Mouse (Mus musculus) kidney, postnatal 10 days (tissue): ENCODE measurements around the gene AI467606.
A peak's percentile ranks its signal among the peaks of the same experiment; 100 is the strongest.

Experiments used
- DNase-seq: peaks from one replicate; pipeline ENCODE4 v3.0.0; 2021; ENCODE audit warnings: mixed read lengths

Gene AI467606

GRCm38 (mm10) chr7:127096456-127096855, 5.3 kb downstream of the AI467606 start:
- DNase-seq = no peak

- no peak for DNase-seq
Observed at GRCm38 (mm10) chr7:127098521-127098920, 7.4 kb downstream of the AI467606 start.

- DNase-seq = no peak
Observed at GRCm38 (mm10) chr7:127098950-127099349, 7.8 kb downstream of the AI467606 start.

GRCm38 (mm10) chr7:127099528-127099927, 8.4 kb downstream of the AI467606 start:
- no peak for DNase-seq

GRCm38 (mm10) chr7:127101451-127102016, 10.4 kb downstream of the AI467606 start:
- DNase-seq = no peak

GRCm38 (mm10) chr7:127102148-127102547, 11.0 kb downstream of the AI467606 start:
- DNase-seq = no peak

- DNase-seq = no peak
Observed at GRCm38 (mm10) chr7:127103960-127104359, 12.8 kb downstream of the AI467606 start.

GRCm38 (mm10) chr7:127104560-127105332, 13.6 kb downstream of the AI467606 start:
- DNase-seq = peak; percentile 85

- DNase-seq = no peak
Observed at GRCm38 (mm10) chr7:127105551-127105950, 14.4 kb downstream of the AI467606 start.

GRCm38 (mm10) chr7:127110239-127111007, 19.3 kb downstream of the AI467606 start:
- DNase-seq = peak; percentile 86

GRCm38 (mm10) chr7:127111461-127111860, 20.3 kb downstream of the AI467606 start:
- peak; percentile 73 for DNase-seq

GRCm38 (mm10) chr7:127112251-127112841, 21.2 kb downstream of the AI467606 start:
- DNase-seq = no peak

- no peak for DNase-seq
Observed at GRCm38 (mm10) chr7:127112921-127113597, 21.9 kb downstream of the AI467606 start.

GRCm38 (mm10) chr7:127113614-127114259, 22.6 kb downstream of the AI467606 start:
- peak; percentile 59 for DNase-seq

GRCm38 (mm10) chr7:127114920-127115319, 23.8 kb downstream of the AI467606 start:
- no peak for DNase-seq

- peak; percentile 34 for DNase-seq
Observed at GRCm38 (mm10) chr7:127116331-127116935, 25.3 kb downstream of the AI467606 start.

- DNase-seq = peak; percentile 38
Observed at GRCm38 (mm10) chr7:127117948-127118347, 26.8 kb downstream of the AI467606 start.

GRCm38 (mm10) chr7:127118671-127119445, 27.7 kb downstream of the AI467606 start:
- no peak for DNase-seq

- DNase-seq = peak; percentile 83
Observed at GRCm38 (mm10) chr7:127121061-127121910, 30.1 kb downstream of the AI467606 start.

GRCm38 (mm10) chr7:127121911-127122270, 30.7 kb downstream of the AI467606 start, which contains the start of gene Qprt:
Gene Qprt (minus strand): TSS chr7:127122226.
- peak; percentile 49 for DNase-seq
